Mouse (Mus musculus): Measurements from ENCODE around the gene Pnmt.

DNA sequence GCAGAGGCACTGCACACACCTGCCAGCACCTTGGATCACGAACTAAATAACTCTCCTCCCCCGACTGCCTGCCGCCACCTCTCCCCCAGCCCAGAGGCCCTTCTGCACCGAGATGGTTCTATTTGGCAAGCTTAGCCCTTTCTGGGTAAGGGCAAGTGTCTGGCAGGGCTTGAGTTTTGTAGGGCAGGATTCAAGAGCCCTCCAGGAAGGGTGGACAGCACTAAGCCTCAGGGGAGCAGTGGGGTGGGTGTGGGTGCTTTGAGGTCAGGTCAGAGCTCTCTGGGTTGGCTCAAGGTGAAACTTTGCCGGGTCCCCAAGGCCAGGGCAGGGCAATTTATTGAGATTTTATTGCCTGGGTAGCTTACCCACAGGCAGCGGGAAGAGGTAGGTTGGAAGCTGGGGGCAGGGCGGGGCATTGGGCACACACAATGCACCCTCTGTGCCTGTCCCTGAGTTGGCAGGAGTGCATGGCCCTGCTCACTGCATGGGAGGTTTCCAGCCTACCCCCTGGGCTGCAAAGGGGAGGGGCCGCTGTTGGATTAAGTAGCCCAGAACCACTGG is 32.5 kb upstream of the Pnmt start:
- TF ChIP-seq GATA1 (IDR thresholded peaks at IDR 0.05; ENCODE audit: low read length), result no peak
- no peak for TF ChIP-seq TAL1 (IDR thresholded peaks at IDR 0.05; ENCODE audit: low read length)
